Mouse (Mus musculus): ENCODE measurements around the gene Ttc22.

GRCm38 (mm10) chr4:106593636-106594035 lies 28.6 kb upstream of the Ttc22 start:
- TF ChIP-seq GATA1 (IDR thresholded peaks at IDR 0.05; ENCODE audit: borderline replicate concordance, low read length), result no peak
- TF ChIP-seq FLI1 (IDR thresholded peaks at IDR 0.05; ENCODE audit: low read length), result no peak

Measured in megakaryocyte, embryonic 14.5 days (primary cell).